Mouse (Mus musculus) embryonic fibroblast, embryonic 13.5 days (primary cell): ENCODE measurements around the gene Rapgef4. TPM values are rescaled to one million over a fixed set of nuclear protein-coding genes. Genes with fewer than 3 reads are reported as not detected.

Experiments
- H3K27ac ChIP-seq: 2 replicates; pipeline ENCODE4 v1.5.1; 2012; ENCODE audit warnings: low read length, control low read depth, inconsistent platforms; ENCODE audit not compliant: insufficient read depth
- H3K4me1 ChIP-seq: 2 replicates; pipeline ENCODE4 v1.6.1; 2011; ENCODE audit warnings: low read length; ENCODE audit not compliant: control insufficient read depth, insufficient read depth
- H3K4me3 ChIP-seq: 2 replicates; pipeline ENCODE4 v1.5.1; 2011; ENCODE audit warnings: mild to moderate bottlenecking, control low read depth, low read length; ENCODE audit not compliant: insufficient read depth
- CTCF ChIP-seq: IDR thresholded peaks from 2 replicates; pipeline ENCODE4 v1.5.1; 2011; ENCODE audit warnings: mild to moderate bottlenecking, control low read depth, low read length, moderate library complexity, borderline replicate concordance; ENCODE audit not compliant: insufficient read depth
- POLR2A ChIP-seq: IDR thresholded peaks from 2 replicates; pipeline ENCODE4 v1.6.1; 2011; ENCODE audit warnings: low read depth, mild to moderate bottlenecking, control low read depth, low read length, moderate library complexity
- polyA plus RNA-seq: library from polyadenylated mRNA; stranded (reverse); fragments of >200 nt; gene quantifications from 2 replicates; pipeline ENCODE4 v1.2.4, GENCODE M21; 2011; ENCODE audit warnings: low read depth; ENCODE audit not compliant: missing spikeins, insufficient read length

Rapgef4 gene
- polyA plus RNA-seq, 1 experiment = not detected

- H3K4me3 ChIP-seq = no peak overlapping the region
- TF ChIP-seq CTCF (no peak), POLR2A (no peak)
- H3K27ac ChIP-seq = no peak overlapping the region
These were observed 253.0 kb downstream of the Rapgef4 start for GRCm38 (mm10) chr2:72234085-72234484.

GRCm38 (mm10) chr2:72234943-72235342 is 253.9 kb downstream of the Rapgef4 start:
- Histone ChIP-seq H3K27ac (no peak overlapping the region), H3K4me3 (no peak overlapping the region), H3K4me1 (no peaks in the 10 kb centered on the region)
- TF ChIP-seq CTCF = peak; percentile 75; the same call in 1 of the 2 replicates
- no peak for TF ChIP-seq POLR2A

More at GRCm38 (mm10) chr2:72234085-72234484, 253.0 kb downstream of the Rapgef4 start:
- H3K4me1 ChIP-seq = no peaks in the 10 kb centered on the region

- Histone ChIP-seq H3K27ac (no peak overlapping the region), H3K4me3 (no peak overlapping the region)
These were observed 254.4 kb downstream of the Rapgef4 start for GRCm38 (mm10) chr2:72235361-72235901.

GRCm38 (mm10) chr2:72238421-72238820 is 257.4 kb downstream of the Rapgef4 start:
- Histone ChIP-seq H3K27ac (peak overlapping the region; percentile 20; the same call in 1 of the 2 replicates), H3K4me1 (no peaks in the 10 kb centered on the region), H3K4me3 (no peak overlapping the region)
- no peak for TF ChIP-seq POLR2A

More at GRCm38 (mm10) chr2:72235361-72235901, 254.4 kb downstream of the Rapgef4 start:
- TF ChIP-seq POLR2A = no peak
- TF ChIP-seq CTCF = no peak
- no peaks in the 10 kb centered on the region for H3K4me1 ChIP-seq

GRCm38 (mm10) chr2:72238925-72239324 is 257.9 kb downstream of the Rapgef4 start:
- no peaks in the 10 kb centered on the region for H3K4me1 ChIP-seq
- H3K4me3 ChIP-seq = no peak overlapping the region
- H3K27ac ChIP-seq = peak overlapping the region; percentile 14; the same call in 1 of the 2 replicates
- TF ChIP-seq POLR2A = no peak
- TF ChIP-seq CTCF = no peak

- Histone ChIP-seq H3K27ac (0 out of 2 replicates have a peak overlapping the region, but pooled peaks have one; percentile 14), H3K4me1 (no peaks in the 10 kb centered on the region), H3K4me3 (no peak overlapping the region)
- TF ChIP-seq POLR2A (no peak), CTCF (no peak)
These were observed 258.4 kb downstream of the Rapgef4 start for GRCm38 (mm10) chr2:72239456-72239855.

GRCm38 (mm10) chr2:72239993-72240392 is 259.0 kb downstream of the Rapgef4 start:
- no peak overlapping the region for H3K27ac ChIP-seq
- H3K4me3 ChIP-seq = no peak overlapping the region
- no peaks in the 10 kb centered on the region for H3K4me1 ChIP-seq
- TF ChIP-seq POLR2A (no peak), CTCF (no peak)

GRCm38 (mm10) chr2:72240691-72241090 is 259.7 kb downstream of the Rapgef4 start:
- Histone ChIP-seq H3K4me1 (no peaks in the 10 kb centered on the region), H3K27ac (no peak overlapping the region), H3K4me3 (no peak overlapping the region)
- no peak for TF ChIP-seq CTCF
- TF ChIP-seq POLR2A = no peak

GRCm38 (mm10) chr2:72241714-72242472 is 260.9 kb downstream of the Rapgef4 start:
- no peak overlapping the region for H3K4me3 ChIP-seq
- no peak overlapping the region for H3K27ac ChIP-seq
- H3K4me1 ChIP-seq = no peaks in the 10 kb centered on the region
- TF ChIP-seq POLR2A (no peak), CTCF (no peak)
